Mouse (Mus musculus): Measurements from ENCODE around the gene 1700093K21Rik.
"Not testable (repeated sequence)": the region's sequence is repeated elsewhere in the genome, so short reads cannot be mapped to it uniquely, and the experiment has no call there.

- not testable (repeated sequence) for TF ChIP-seq POLR2A (IDR thresholded peaks at IDR 0.05; ENCODE audit: borderline replicate concordance, low read depth, low read length); CTCF (IDR thresholded peaks at IDR 0.05; ENCODE audit: low read depth, low read length)
Measured at GRCm38 (mm10) chr11:23504801-23505200, 16.2 kb downstream of the 1700093K21Rik start.

All from bone marrow macrophage, adult 2 months (primary cell).